Mouse (Mus musculus) olfactory bulb, adult 2 months (tissue): ENCODE measurements at regions not wholly inside any gene's neighbourhood (a gene's known extent, or its start where the extent isn't known, plus 50 kb on each side); places are given as distances from the start of the nearest gene placed in this dataset.

Source experiments
- CTCF ChIP-seq: fragments of 200-500 bp; IDR thresholded peaks from 2 replicates; pipeline ENCODE4 v1.5.1; 2012; ENCODE audit warnings: low read depth, mild to moderate bottlenecking, low read length, moderate library complexity; ENCODE audit not compliant: insufficient read depth
- POLR2A ChIP-seq: fragments of 200-500 bp; IDR thresholded peaks from 2 replicates; pipeline ENCODE4 v1.6.1; 2012; ENCODE audit warnings: mild to moderate bottlenecking, low read depth, low read length, moderate library complexity; ENCODE audit not compliant: insufficient read depth

DNA sequence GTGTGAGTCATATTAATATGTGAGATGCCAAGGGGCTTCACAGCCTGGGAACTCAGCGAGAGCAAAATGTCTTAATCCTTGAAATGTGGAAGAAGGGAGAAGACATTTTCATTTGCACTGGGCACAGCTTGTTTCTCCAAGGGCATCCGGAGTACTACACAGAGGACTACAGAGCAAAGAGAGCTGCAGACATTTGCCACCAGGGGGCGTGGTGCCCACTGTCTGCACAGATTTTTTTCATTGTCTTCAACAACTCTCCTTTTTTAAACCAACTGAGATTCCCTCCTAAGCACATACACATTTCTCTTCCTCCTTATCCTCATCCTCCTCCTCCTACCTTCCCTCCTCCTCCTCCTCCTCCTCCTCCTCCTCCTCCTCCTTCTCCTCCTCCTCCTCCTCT, 273.8 kb upstream of the Igfbp7 start:
- TF ChIP-seq CTCF (no peak), POLR2A (no peak)
